Mouse (Mus musculus) intestine, postnatal 0 days (tissue): ENCODE data around the gene Gramd1b. TPM values are rescaled to one million over a fixed set of nuclear protein-coding genes. Genes with fewer than 3 reads are reported as not detected.

ENCODE experiments used
- ATAC-seq: fragments of 200-750 bp; cut with Nextera tagmentation; 2 replicates; pipeline ENCODE4 v1.8.0; 2017; ENCODE audit warnings: mild to moderate bottlenecking, moderate TSS enrichment, moderate library complexity
- H3K27ac ChIP-seq: fragments of 300-500 bp; sonication (generic); 2 replicates; pipeline ENCODE4 v1.5.1; 2014; ENCODE audit warnings: mild to moderate bottlenecking, low read depth, low read length, moderate library complexity
- H3K27me3 ChIP-seq: fragments of 300-500 bp; sonication (generic); replicated peaks from 2 replicates; pipeline ENCODE4 v1.6.1; 2014; ENCODE audit warnings: low read length, mixed read lengths; ENCODE audit not compliant: control insufficient read depth, insufficient read depth
- H3K36me3 ChIP-seq: fragments of 300-500 bp; sonication (generic); 2 replicates; pipeline ENCODE4 v1.6.1; 2014; ENCODE audit warnings: mild to moderate bottlenecking, moderate library complexity; ENCODE audit not compliant: control insufficient read depth, insufficient read depth
- H3K4me1 ChIP-seq: fragments of 300-500 bp; sonication (generic); replicated peaks from 2 replicates; pipeline ENCODE4 v1.6.1; 2014; ENCODE audit warnings: antibody characterized with exemption, low read length, mixed read lengths; ENCODE audit not compliant: control insufficient read depth, insufficient read depth
- H3K4me2 ChIP-seq: fragments of 300-500 bp; sonication (generic); replicated peaks from 2 replicates; pipeline ENCODE4 v1.6.1; 2014; ENCODE audit warnings: low read depth, mild to moderate bottlenecking, moderate library complexity
- H3K4me3 ChIP-seq: fragments of 300-500 bp; sonication (generic); 2 replicates; pipeline ENCODE4 v1.5.1; 2014; ENCODE audit warnings: low read depth, low read length
- H3K9ac ChIP-seq: fragments of 300-500 bp; sonication (generic); 2 replicates; pipeline ENCODE4 v1.6.1; 2014; ENCODE audit warnings: mild to moderate bottlenecking, low read depth, low read length
- H3K9me3 ChIP-seq: fragments of 300-500 bp; sonication (generic); 2 replicates; pipeline ENCODE4 v1.6.1; 2016; ENCODE audit warnings: mixed run types; ENCODE audit not compliant: control insufficient read depth
- CTCF ChIP-seq: sonication (generic); IDR thresholded peaks from 2 replicates; pipeline ENCODE4 v1.5.1; 2016; ENCODE audit warnings: low read depth, mild to moderate bottlenecking, control low read depth, antibody characterized with exemption, moderate library complexity
- WGBS: fragments of 180-500 bp; shearing (Covaris S2); extraction: QIAGEN DNeasy Blood & Tissue Kit; methylation state at CpG from one replicate; pipeline ENCODE4 v1.1.7; 2014; 5-methylcytosine and 5-hydroxymethylcytosine counted together
- polyA plus RNA-seq: library from polyadenylated mRNA; unstranded; fragments of >200 nt; fragmentation: Nextera tagmentation; extraction: Ambion mirVana; gene quantifications from 2 replicates; pipeline ENCODE4 v1.2.1, GENCODE M21; 2015

The Gramd1b gene
- polyA plus RNA-seq, 1 experiment from 2014 or later = 15.2 TPM

GRCm38 (mm10) chr9:40279438-40279837 lies 251.7 kb downstream of the Gramd1b start:
- Histone ChIP-seq H3K9me3 (no peaks in the 10 kb centered on the region), H3K27ac (no peak overlapping the region), H3K9ac (no peak overlapping the region), H3K4me2 (no peak overlapping the region), H3K4me1 (no peaks in the 10 kb centered on the region), H3K4me3 (no peak overlapping the region), H3K36me3 (no peaks in the 10 kb centered on the region), H3K27me3 (no peaks in the 10 kb centered on the region)
- no peak for TF ChIP-seq CTCF
- WGBS = 93% methylated on average over 7 of the region's 7 CpGs
- no peak for ATAC-seq

GRCm38 (mm10) chr9:40277671-40278070 lies 253.5 kb downstream of the Gramd1b start:
- Histone ChIP-seq H3K9me3 (no peaks in the 10 kb centered on the region), H3K4me3 (no peak overlapping the region), H3K4me1 (no peaks in the 10 kb centered on the region), H3K27ac (no peak overlapping the region), H3K36me3 (no peaks in the 10 kb centered on the region), H3K27me3 (no peaks in the 10 kb centered on the region), H3K9ac (no peak overlapping the region), H3K4me2 (no peak overlapping the region)
- no peak for TF ChIP-seq CTCF
- ATAC-seq = no peak
- 74% methylated on average over 3 of the region's 3 CpGs for WGBS

GRCm38 (mm10) chr9:40275904-40276303 lies 255.3 kb downstream of the Gramd1b start:
- no peak for TF ChIP-seq CTCF
- no peaks in the 10 kb centered on the region for H3K9me3 ChIP-seq

GRCm38 (mm10) chr9:40272822-40273221 lies 258.4 kb downstream of the Gramd1b start:
- peaks cover 13% of the 10 kb centered on the region for H3K27me3 ChIP-seq
- no peak overlapping the region for H3K4me2 ChIP-seq
- H3K9me3 ChIP-seq = no peaks in the 10 kb centered on the region
- WGBS = 84% methylated on average over 7 of the region's 7 CpGs
- no peak overlapping the region for H3K27ac ChIP-seq
- no peak for TF ChIP-seq CTCF
- no peaks in the 10 kb centered on the region for H3K4me1 ChIP-seq
- no peak overlapping the region for H3K9ac ChIP-seq
- H3K36me3 ChIP-seq = no peaks in the 10 kb centered on the region
- no peak for ATAC-seq
- H3K4me3 ChIP-seq = no peak overlapping the region

More at GRCm38 (mm10) chr9:40275904-40276303, 255.3 kb downstream of the Gramd1b start:
- 70% methylated on average over 5 of the region's 5 CpGs for WGBS
- Histone ChIP-seq H3K9ac (no peak overlapping the region), H3K36me3 (no peaks in the 10 kb centered on the region), H3K27me3 (no peaks in the 10 kb centered on the region), H3K4me3 (no peak overlapping the region), H3K4me1 (no peaks in the 10 kb centered on the region), H3K4me2 (no peak overlapping the region), H3K27ac (no peak overlapping the region)
- ATAC-seq = no peak

GRCm38 (mm10) chr9:40271075-40271474 lies 260.1 kb downstream of the Gramd1b start:
- Histone ChIP-seq H3K36me3 (no peaks in the 10 kb centered on the region), H3K9ac (no peak overlapping the region), H3K4me2 (no peak overlapping the region), H3K9me3 (no peaks in the 10 kb centered on the region), H3K4me1 (no peaks in the 10 kb centered on the region), H3K27me3 (peaks cover 13% of the 10 kb centered on the region), H3K27ac (no peak overlapping the region), H3K4me3 (no peak overlapping the region)
- WGBS = 65% methylated on average over 3 of the region's 3 CpGs
- no peak for TF ChIP-seq CTCF
- no peak for ATAC-seq

- Histone ChIP-seq H3K9ac (no peak overlapping the region), H3K36me3 (no peaks in the 10 kb centered on the region), H3K4me1 (no peaks in the 10 kb centered on the region), H3K9me3 (no peaks in the 10 kb centered on the region), H3K4me2 (peak overlapping the region; percentile 64; the same call in 1 of the 2 replicates), H3K27me3 (peaks cover 13% of the 10 kb centered on the region), H3K27ac (no peak overlapping the region), H3K4me3 (no peak overlapping the region; the same call in 1 of the 2 replicates)
- WGBS = 24% methylated on average over 8 of the region's 8 CpGs
- no peak for ATAC-seq
- TF ChIP-seq CTCF = no peak
Observed at GRCm38 (mm10) chr9:40269880-40270279, 261.3 kb downstream of the Gramd1b start.
